Mouse (Mus musculus): ENCODE data around the gene Haus3.

Gene Haus3

DNA sequence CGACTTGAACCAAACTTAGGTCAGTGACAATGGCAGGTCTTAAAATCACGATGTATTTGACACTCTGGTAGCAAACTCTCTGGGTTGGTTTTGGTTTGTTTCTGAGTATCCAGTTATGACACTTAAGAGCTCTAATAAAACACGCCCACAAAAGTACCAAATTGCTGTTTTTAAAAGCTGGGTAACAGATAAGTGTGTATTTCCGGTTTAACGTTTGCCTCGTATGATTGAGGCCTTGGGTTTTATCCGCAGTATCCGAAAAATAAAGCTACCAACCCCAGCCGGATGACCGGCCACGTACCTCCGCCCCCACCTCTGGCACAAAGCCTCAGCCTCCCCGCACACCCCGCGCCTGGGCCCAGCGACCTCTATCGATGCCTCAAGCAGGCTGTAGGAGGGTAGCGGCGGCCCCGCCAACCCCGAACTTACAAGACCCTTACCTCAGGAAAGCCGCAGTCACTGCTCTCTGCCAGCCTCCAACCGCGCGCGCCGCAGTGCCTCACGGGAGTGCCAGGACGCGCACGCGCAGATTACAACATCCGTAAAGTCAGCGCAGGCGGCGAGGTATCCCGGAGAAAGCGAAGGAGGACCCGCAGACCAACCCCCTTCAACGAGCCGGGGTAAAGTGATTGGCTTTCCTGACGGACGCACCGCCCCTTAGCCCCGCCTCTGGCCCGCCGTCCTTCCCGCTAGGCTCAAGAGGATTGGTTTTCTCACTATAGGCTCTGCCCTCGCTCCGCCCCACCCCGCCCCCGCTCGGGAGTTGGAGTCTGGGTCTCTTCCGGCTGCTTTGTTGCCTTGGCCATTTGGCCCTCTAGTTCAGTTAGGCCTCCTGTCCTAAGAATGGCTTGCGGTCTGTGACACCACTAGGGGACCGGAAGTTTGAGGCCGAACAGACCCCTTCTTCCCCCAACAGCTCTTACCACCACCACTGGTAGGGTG lies at the start of gene Haus3, which contains the start of gene Poln:
Haus3 (minus strand) TSS at position 578 of the 942 bp plus-strand sequence.
Poln (minus strand) TSS at position 499 of the 942 bp plus-strand sequence.
- peak; percentile 93 to 95 for DNase-seq

DNA sequence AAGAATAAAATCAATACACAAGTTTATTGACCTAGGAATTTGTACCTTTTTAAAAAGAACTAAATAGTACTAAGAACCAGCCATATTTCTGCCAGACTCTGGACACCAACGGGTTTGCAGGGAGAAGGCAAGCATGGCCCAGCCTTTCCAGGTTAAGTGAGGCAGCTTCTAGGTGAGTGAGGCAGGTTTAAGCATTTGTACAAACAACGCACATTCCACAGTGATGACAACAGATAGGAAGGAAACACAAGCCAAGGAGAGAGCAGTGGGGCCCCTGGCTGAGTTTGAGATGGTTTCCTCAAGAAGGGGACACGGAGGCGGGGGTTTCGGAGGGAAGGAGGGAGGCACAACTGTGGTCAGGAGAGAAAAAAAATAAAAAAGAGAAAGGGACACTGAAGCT lies 49.3 kb upstream of the Haus3 start:
- DNase-seq = no peak

DNA sequence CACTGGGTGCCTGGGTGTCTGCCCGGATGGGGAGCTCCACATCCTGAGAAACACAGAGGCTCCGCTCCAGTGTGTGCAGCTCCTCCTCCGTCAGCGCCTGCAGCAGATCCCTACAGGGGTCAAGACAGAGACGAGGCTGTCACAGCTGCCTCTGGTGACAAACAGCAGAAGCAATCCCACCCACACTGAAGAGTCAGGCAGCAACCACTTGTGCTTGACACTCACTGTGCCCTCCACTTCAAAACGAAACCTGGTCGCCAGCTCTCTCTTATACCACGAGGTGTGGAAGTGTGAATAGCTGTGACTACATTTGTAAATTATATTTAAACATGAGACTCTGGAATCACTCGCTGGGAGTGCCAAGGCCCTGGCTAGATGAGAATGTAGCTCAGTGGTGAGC lies 48.4 kb upstream of the Haus3 start:
- no peak for DNase-seq

GRCm38 (mm10) chr5:34216025-34216424 lies 46.7 kb upstream of the Haus3 start:
- no peak for DNase-seq

DNA sequence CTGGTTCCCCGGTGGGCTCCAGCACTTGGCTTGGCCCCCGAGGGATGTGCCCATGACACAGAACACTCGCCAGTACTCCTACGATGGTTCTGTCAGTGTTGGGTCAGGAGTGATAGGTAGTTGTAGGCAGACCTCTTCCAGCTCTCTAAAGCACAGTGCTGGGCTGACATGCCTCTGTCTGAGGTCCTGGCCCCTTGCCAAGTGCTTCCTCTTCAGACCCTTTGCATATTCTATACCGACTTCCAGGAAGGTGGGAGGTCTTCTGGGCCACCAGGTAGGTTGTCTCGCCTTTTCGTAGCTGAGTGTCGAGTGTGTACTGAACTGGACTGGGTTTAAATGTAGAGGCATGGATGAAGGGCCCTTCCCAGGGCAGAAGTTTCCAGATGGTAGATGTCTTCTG lies 44.3 kb upstream of the Haus3 start:
- no peak for DNase-seq

GRCm38 (mm10) chr5:34210279-34210678 lies 41.0 kb upstream of the Haus3 start:
- peak; percentile 54 to 73 for DNase-seq

DNA sequence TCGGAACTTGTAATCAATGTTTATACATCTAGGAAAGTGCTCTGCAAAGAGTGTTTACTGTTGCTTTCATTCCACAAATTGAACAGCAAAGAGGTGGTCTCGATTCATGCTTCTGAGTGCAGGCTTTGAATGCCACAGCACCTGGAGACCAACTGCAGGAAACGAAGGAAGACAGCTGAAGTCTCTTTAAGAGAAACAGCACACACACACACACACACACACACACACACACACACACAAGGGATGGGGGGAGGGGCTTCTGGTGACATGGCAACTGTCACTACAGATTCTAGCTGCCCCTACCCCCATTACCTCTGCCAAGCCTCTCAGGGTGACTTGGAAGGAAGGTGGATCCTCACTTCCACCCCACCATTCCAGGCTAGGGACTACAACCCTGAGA lies 38.2 kb upstream of the Haus3 start:
- no peak for DNase-seq

DNA sequence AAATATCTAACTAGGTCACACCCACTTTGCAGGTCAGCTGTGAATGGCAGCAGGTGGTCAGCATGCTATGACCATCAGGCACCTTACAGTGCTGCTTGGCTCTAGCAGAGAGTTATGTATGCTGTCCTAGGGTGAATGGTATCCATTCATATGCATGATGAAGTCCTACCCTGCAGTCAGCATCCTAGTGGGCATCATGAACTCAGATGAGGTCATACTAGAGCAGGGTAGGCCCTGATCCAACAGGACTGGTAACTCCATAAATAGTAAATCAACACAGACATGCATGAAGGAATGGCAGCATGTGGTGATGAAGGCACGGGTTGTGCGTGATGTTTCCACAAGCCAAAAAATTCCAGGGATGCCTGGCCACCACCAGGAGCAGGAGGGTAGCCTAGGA lies 36.5 kb upstream of the Haus3 start:
- DNase-seq = no peak

- no peak for DNase-seq
Observed at GRCm38 (mm10) chr5:34204911-34205310, 35.6 kb upstream of the Haus3 start.

- DNase-seq = no peak
Observed at GRCm38 (mm10) chr5:34202006-34202405, 32.7 kb upstream of the Haus3 start.

DNA sequence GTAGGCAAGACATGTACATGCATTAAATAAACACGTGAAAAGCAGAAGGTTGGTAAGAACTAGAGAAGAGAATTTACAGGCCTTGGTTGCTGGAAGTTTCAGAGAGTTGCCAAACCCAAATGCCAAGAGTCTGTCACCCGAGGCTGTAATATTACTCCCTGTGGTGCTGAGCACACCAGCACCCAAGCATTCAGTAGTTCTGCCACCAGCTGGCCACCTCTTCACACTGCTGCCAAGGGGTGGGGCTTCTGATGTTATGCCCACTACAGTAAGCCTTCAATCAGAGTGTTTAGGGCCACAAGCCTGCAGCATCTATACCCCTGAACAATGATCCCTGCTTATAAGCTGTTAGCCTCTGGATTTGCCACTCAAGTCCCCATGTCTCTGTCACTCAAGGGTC lies 32.1 kb upstream of the Haus3 start:
- DNase-seq = no peak

DNA sequence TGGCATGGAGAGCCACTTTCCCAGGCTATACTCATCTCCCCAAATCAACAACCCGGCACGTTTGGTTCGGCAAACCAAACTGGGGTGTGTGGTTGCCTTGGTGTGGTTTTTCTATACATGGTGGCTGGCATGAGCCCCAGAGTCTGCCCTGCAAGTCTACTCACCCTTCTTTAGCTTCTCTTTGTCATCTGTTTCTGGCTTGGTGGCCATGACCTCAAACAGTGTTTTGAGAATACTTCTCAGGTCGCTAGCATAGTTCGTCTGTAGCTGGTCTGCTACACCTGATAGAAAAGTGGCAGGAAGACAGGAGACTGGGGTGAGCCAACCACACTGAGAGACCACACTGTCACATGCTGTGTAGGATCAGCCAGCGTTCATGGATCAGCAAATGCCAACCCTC lies 29.3 kb upstream of the Haus3 start:
- no peak for DNase-seq

- DNase-seq = no peak
Observed at GRCm38 (mm10) chr5:34197243-34197642, 27.9 kb upstream of the Haus3 start.

GRCm38 (mm10) chr5:34196423-34196822 lies 27.1 kb upstream of the Haus3 start:
- peak; percentile 49 to 55 for DNase-seq

GRCm38 (mm10) chr5:34195786-34196185 lies 26.5 kb upstream of the Haus3 start:
- no peak for DNase-seq

DNA sequence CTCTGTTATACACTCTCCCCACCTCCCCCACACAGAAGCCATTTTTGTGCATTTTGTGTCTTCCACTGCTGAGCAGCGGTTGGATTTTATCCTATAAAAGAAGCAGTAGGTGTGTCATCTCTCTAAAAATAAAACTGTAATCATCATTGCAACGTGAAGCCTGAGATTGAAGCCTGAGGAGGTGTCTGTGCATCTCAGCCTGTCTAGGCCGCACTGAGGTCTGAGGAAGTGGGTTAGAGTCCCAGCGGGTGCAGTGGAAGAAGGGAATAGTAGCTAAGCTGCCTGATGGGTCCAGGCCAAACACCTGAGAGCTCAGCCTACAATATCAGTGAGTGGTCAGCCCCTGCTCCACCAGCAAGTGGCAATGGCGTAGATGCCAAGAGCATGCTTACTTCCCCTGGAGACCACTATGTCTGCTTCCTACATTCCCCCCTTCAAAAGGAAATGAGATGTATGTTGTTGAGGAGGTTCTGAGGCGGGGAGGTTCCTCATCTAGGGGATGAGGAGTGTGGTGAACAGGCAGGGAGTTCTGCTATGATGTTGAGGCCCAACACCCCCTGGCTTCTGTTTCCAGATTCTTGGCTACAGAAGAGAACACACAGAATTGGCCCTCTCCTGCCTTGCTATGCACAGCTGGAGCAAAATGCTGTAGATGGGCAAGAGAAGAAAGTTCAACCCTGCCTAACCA lies 25.8 kb upstream of the Haus3 start:
- no peak for DNase-seq

GRCm38 (mm10) chr5:34194426-34194825 lies 25.1 kb upstream of the Haus3 start:
- DNase-seq = no peak

GRCm38 (mm10) chr5:34191843-34192242 lies 22.5 kb upstream of the Haus3 start:
- DNase-seq = peak in 1 of 2 experiments; percentile 43

DNA sequence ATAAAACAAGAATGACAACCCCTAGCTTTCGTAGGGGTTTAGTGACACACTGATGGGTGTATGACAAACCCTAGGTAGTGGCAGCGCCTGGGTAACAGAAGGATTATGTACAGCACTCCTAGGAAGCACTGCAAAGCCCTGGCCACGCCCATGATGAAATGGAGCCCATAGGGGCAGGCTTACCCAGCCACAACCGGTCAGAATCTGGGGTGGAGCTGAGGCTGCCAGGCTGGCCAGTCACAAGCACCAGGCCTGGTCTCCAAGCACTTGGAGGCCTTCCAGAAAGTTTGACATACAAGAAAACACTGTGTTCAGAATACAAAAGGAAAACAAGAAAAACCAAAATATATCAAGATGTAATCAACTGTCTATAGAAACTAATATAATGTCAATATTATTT lies 21.7 kb upstream of the Haus3 start:
- no peak for DNase-seq

DNA sequence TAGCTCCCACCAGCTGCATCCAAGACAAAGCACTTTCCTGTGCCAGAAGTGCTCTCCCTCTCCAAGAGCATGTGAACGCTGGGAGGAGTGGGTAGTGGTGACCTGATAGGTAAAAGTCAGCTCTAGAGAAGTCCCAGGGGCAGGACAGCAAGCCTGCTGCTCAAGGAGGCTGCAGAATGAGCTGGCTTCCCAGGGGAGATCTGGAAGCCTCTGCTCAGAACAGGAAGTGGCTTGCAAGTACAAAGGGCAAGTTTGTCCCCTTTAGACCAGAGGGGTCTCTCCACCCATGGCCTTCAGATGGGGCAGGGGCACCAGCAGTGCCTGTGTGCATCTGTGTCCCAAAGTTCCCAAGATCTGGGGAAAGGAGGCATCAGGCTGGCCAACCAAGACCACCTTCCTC lies 20.2 kb upstream of the Haus3 start:
- DNase-seq = no peak

DNA sequence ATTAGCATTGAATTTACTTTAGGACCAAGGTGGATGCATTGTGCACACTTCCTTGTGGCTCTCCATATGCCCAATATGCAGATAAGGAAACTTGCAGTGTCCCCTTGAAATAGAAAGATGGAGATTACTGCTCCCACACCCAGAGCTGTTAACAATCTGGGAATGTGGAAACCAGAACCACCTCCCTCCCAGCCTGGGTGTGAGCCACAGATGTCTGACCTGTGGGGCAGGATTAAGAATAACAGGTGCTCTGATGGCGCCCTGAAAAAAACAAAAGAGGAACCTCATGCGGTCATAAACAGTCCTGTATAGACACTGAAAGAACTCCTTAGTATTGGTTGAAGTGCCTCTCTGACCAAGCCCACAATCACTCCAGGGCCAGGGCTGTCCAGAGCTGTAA lies 19.5 kb upstream of the Haus3 start:
- peak in 1 of 2 experiments; percentile 39 for DNase-seq

DNA sequence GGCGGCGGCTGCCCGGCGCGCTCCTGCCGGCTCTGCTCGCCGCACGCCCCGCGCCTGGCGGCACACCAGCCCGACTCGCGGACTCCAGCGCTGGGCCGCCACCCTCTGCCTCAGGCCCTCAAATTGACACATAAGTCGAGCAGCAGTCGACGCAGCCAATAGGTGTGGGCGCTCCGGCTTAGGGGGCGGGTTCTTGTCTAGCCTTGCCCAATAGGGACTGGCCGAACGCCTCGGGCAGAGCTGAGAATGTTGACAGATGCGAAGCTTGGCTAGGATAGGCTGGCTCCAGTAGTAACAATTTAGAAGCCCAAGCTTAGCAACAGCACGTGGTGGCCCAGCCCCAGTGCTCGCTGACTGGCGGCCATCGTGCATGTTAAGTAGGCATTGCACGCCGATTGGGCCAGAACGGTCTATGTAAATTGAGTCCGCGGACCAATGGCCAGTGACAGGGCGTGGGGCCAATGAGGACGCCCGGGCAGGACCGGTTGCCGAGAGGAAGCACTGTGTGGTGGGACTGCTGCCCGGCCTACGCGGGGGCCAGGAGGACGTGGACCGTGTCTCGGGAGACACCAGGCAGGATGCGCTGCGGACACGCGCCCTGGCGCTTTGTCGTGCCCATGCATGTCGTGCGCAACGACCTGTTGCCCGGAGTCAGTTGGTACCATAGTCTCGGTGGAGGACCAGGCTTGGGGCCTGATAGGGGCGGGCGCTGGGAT lies 18.4 kb upstream of the Haus3 start, which contains the start of gene Mxd4:
Mxd4 (minus strand) TSS at position 120 of the 716 bp plus-strand sequence.
- DNase-seq = peak; percentile 94 to 96

DNA sequence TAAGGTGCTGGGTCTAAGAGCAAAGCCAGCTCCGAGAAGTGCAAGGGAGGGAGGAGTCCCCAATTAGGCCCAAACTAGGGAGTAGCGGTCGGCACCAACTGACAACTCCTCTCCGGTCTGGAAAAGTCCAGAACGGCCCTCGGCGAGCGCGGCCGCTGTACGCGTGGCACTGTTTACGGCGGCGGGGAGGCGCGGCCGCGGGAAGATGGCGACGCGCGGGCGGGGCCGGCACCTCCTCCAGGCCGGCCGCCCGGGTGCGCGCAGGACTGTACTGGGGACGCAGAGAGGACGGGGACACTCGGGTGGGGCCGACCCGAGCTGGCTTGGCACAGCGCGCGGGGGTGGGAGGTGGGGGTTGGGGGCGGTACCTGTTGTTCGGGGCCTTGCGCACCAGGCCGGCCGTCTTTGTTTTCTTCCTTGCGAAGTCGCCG lies 17.6 kb upstream of the Haus3 start:
- DNase-seq = peak; percentile 39 to 57
